Mouse (Mus musculus): ENCODE data around the gene 1110059E24Rik. TPM values are rescaled to one million over a fixed set of nuclear protein-coding genes. Genes with fewer than 3 reads are reported as not detected.

Gene 1110059E24Rik
- polyA plus RNA-seq, 1 experiment = 4.3 TPM

DNA sequence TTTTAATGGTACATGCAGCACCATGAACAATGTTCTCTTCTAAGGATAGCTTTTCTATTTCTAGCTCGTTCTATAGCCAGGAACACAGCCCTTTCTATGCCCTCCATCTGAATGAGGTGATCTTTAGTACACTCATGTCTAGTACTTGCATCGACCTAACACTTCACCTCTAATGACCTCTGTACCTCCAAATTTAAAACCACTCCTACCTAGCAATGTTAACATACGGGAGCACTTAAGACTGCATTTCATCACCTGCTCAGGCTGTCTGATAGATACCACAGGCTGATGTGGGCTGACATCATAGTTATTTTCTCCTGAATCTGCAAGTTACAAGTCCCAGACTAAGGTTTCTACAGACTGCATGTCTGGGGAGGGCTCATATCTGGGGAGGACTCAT, 103.8 kb downstream of the 1110059E24Rik start:
- Histone ChIP-seq H3K36me3 (ENCODE audit: control insufficient read depth, insufficient read depth, low read length) (no peaks in the 10 kb centered on the region), H3K27me3 (ENCODE audit: control insufficient read depth, insufficient read depth, low read length) (no peaks in the 10 kb centered on the region), H3K27ac (ENCODE audit: insufficient read depth, low read length) (no peak overlapping the region), H3K4me1 (ENCODE audit: control insufficient read depth, insufficient read depth, insufficient read length) (no peaks in the 10 kb centered on the region), H3K4me3 (ENCODE audit: extremely low read depth, insufficient read depth, insufficient read length) (no peak overlapping the region)
- TF ChIP-seq POLR2A (IDR thresholded peaks at IDR 0.05; ENCODE audit: low read depth, low read length) (no peak), CTCF (IDR thresholded peaks at IDR 0.05; ENCODE audit: extremely low read depth, insufficient read depth, insufficient read length, insufficient replicate concordance) (no peak)
- DNase-seq (ENCODE audit: low read depth in 1 of 2, low spot score in 2 of 2) = no peak
- 75% methylated on average over 3 of the region's 3 CpGs for WGBS

GRCm38 (mm10) chr19:21537125-21537524, 115.7 kb downstream of the 1110059E24Rik start:
- 84% methylated on average over 3 of the region's 3 CpGs for WGBS
- no peaks in the 10 kb centered on the region for H3K4me1 ChIP-seq (ENCODE audit: control insufficient read depth, insufficient read depth, insufficient read length)
- no peak overlapping the region for H3K4me3 ChIP-seq (ENCODE audit: extremely low read depth, insufficient read depth, insufficient read length)
- TF ChIP-seq CTCF (IDR thresholded peaks at IDR 0.05; ENCODE audit: extremely low read depth, insufficient read depth, insufficient read length, insufficient replicate concordance) (no peak), POLR2A (IDR thresholded peaks at IDR 0.05; ENCODE audit: low read depth, low read length) (no peak)
- DNase-seq (ENCODE audit: low read depth in 1 of 2, low spot score in 2 of 2) = no peak
- no peaks in the 10 kb centered on the region for H3K36me3 ChIP-seq (ENCODE audit: control insufficient read depth, insufficient read depth, low read length)
- no peak overlapping the region for H3K27ac ChIP-seq (ENCODE audit: insufficient read depth, low read length)
- H3K27me3 ChIP-seq (ENCODE audit: control insufficient read depth, insufficient read depth, low read length) = no peaks in the 10 kb centered on the region; the same call in 1 of the 2 replicates

Other genes with a start within 250 kb of the 1110059E24Rik start
- gene Gda, start 179.5 kb downstream of the 1110059E24Rik start, polyA plus RNA-seq (2012; rRNA removed) = 6.4 and 10.9 TPM in 2 replicates
- gene Abhd17b, start 209 bp upstream of the 1110059E24Rik start, polyA plus RNA-seq (2012; rRNA removed) = 12.4 and 18.5 TPM in 2 replicates
- gene Cemip2, start 125.4 kb upstream of the 1110059E24Rik start, polyA plus RNA-seq (2012; rRNA removed) = 2.5 TPM in 2 replicates

Measured in spleen, adult 2 months (tissue).